Mouse (Mus musculus): ENCODE results near the gene Hhip. TPM values are rescaled to one million over a fixed set of nuclear protein-coding genes. Genes with fewer than 3 reads are reported as not detected.

Hhip gene
- 24.6 and 26.7 TPM in 2 replicates for polyA plus RNA-seq (2014; fragmentation: Nextera tagmentation; extraction: Ambion mirVana)

- H3K27ac ChIP-seq (ENCODE audit: low read length) = peak within 1 kb of the TSS; percentile 66; the same call in 1 of the 2 replicates
- peak; percentile 71 for ATAC-seq (ENCODE audit: insufficient number of reproducible peaks, insufficient read depth, low FRiP score, low read depth)
- peaks cover 13% of the 10 kb centered on the region; the same call in 1 of the 2 replicates for H3K4me1 ChIP-seq (ENCODE audit: control insufficient read depth, insufficient read depth, low read length)
- H3K27me3 ChIP-seq (ENCODE audit: control insufficient read depth, insufficient read depth, low read length) = 0 out of 2 replicates have a peak, but pooled peaks cover 3% of the 10 kb centered on the region
- H3K36me3 ChIP-seq (ENCODE audit: control insufficient read depth, insufficient read depth, low read length) = no peaks in the 10 kb centered on the region
- H3K9me3 ChIP-seq (ENCODE audit: control insufficient read depth, low read depth, low read length) = no peaks in the 10 kb centered on the region
- peak within 1 kb of the TSS; percentile 82 for H3K4me2 ChIP-seq (replicated peaks; ENCODE audit: low read depth, low read length)
- H3K9ac ChIP-seq (replicated peaks; ENCODE audit: low read depth, low read length) = peak within 1 kb of the TSS; percentile 46
- peak within 1 kb of the TSS; percentile 54 for H3K4me3 ChIP-seq (ENCODE audit: low read depth, low read length)
- whole genome bisulfite sequencing = under 1% methylated on average over 36 of the region's 56 CpGs
These were observed at the start of gene Hhip for GRCm38 (mm10) chr8:80057198-80058174. Gene Hhip, minus strand, starts transcription at chr8:80058006.

- Histone ChIP-seq H3K4me3 (ENCODE audit: low read depth, low read length) (no peak overlapping the region), H3K4me2 (replicated peaks; ENCODE audit: low read depth, low read length) (no peak overlapping the region), H3K27ac (ENCODE audit: low read length) (no peak overlapping the region), H3K27me3 (ENCODE audit: control insufficient read depth, insufficient read depth, low read length) (no peaks in the 10 kb centered on the region), H3K9ac (replicated peaks; ENCODE audit: low read depth, low read length) (no peak overlapping the region), H3K36me3 (ENCODE audit: control insufficient read depth, insufficient read depth, low read length) (no peaks in the 10 kb centered on the region), H3K4me1 (ENCODE audit: control insufficient read depth, insufficient read depth, low read length) (no peaks in the 10 kb centered on the region), H3K9me3 (ENCODE audit: control insufficient read depth, low read depth, low read length) (no peaks in the 10 kb centered on the region)
- 86% methylated on average over 2 of the region's 2 CpGs for WGBS
- no peak for ATAC-seq (ENCODE audit: insufficient number of reproducible peaks, insufficient read depth, low FRiP score, low read depth)
These were observed 29.2 kb upstream of the Hhip start for GRCm38 (mm10) chr8:80087021-80087420.

- Histone ChIP-seq H3K4me3 (ENCODE audit: low read depth, low read length) (peak overlapping the region; percentile 54), H3K27ac (ENCODE audit: low read length) (peak overlapping the region; percentile 66; the same call in 1 of the 2 replicates), H3K9me3 (ENCODE audit: control insufficient read depth, low read depth, low read length) (no peaks in the 10 kb centered on the region), H3K4me1 (ENCODE audit: control insufficient read depth, insufficient read depth, low read length) (peaks cover 13% of the 10 kb centered on the region; the same call in 1 of the 2 replicates), H3K9ac (replicated peaks; ENCODE audit: low read depth, low read length) (no peak overlapping the region), H3K4me2 (replicated peaks; ENCODE audit: low read depth, low read length) (peak overlapping the region; percentile 82), H3K27me3 (ENCODE audit: control insufficient read depth, insufficient read depth, low read length) (0 out of 2 replicates have a peak, but pooled peaks cover 3% of the 10 kb centered on the region), H3K36me3 (ENCODE audit: control insufficient read depth, insufficient read depth, low read length) (no peaks in the 10 kb centered on the region)
- peak; percentile 46; the same call in 1 of the 2 replicates for ATAC-seq (ENCODE audit: insufficient number of reproducible peaks, insufficient read depth, low FRiP score, low read depth)
- 3% methylated on average over 10 of the region's 12 CpGs for WGBS
These were observed 387 bp upstream of the Hhip start for GRCm38 (mm10) chr8:80058193-80058592.

- WGBS = 9% methylated on average over 13 of the region's 13 CpGs
- H3K36me3 ChIP-seq (ENCODE audit: control insufficient read depth, insufficient read depth, low read length) = no peaks in the 10 kb centered on the region
- H3K9me3 ChIP-seq (ENCODE audit: control insufficient read depth, low read depth, low read length) = no peaks in the 10 kb centered on the region
- H3K4me2 ChIP-seq (replicated peaks; ENCODE audit: low read depth, low read length) = peak overlapping the region; percentile 82
- peak overlapping the region; percentile 46 for H3K9ac ChIP-seq (replicated peaks; ENCODE audit: low read depth, low read length)
- no peak overlapping the region for H3K27ac ChIP-seq (ENCODE audit: low read length)
- H3K4me1 ChIP-seq (ENCODE audit: control insufficient read depth, insufficient read depth, low read length) = peaks cover 13% of the 10 kb centered on the region; the same call in 1 of the 2 replicates
- H3K27me3 ChIP-seq (ENCODE audit: control insufficient read depth, insufficient read depth, low read length) = 0 out of 2 replicates have a peak, but pooled peaks cover 3% of the 10 kb centered on the region
- H3K4me3 ChIP-seq (ENCODE audit: low read depth, low read length) = peak overlapping the region; percentile 54
- no peak for ATAC-seq (ENCODE audit: insufficient number of reproducible peaks, insufficient read depth, low FRiP score, low read depth)
These were observed 1.3 kb downstream of the Hhip start for GRCm38 (mm10) chr8:80056331-80057070.

- H3K27ac ChIP-seq (ENCODE audit: low read length) = no peak overlapping the region
- H3K9ac ChIP-seq (replicated peaks; ENCODE audit: low read depth, low read length) = 0 out of 2 replicates have a peak overlapping the region, but pooled peaks have one; percentile 18
- WGBS = 9% methylated on average over 10 of the region's 10 CpGs
- ATAC-seq (ENCODE audit: insufficient number of reproducible peaks, insufficient read depth, low FRiP score, low read depth) = no peak
- H3K4me3 ChIP-seq (ENCODE audit: low read depth, low read length) = peak overlapping the region; percentile 54
- H3K4me1 ChIP-seq (ENCODE audit: control insufficient read depth, insufficient read depth, low read length) = peaks cover 13% of the 10 kb centered on the region; the same call in 1 of the 2 replicates
- H3K9me3 ChIP-seq (ENCODE audit: control insufficient read depth, low read depth, low read length) = no peaks in the 10 kb centered on the region
- H3K27me3 ChIP-seq (ENCODE audit: control insufficient read depth, insufficient read depth, low read length) = 0 out of 2 replicates have a peak, but pooled peaks cover 3% of the 10 kb centered on the region
- no peaks in the 10 kb centered on the region for H3K36me3 ChIP-seq (ENCODE audit: control insufficient read depth, insufficient read depth, low read length)
- peak overlapping the region; percentile 82 for H3K4me2 ChIP-seq (replicated peaks; ENCODE audit: low read depth, low read length)
These were observed 2.0 kb downstream of the Hhip start for GRCm38 (mm10) chr8:80055777-80056176.

GRCm38 (mm10) chr8:80055094-80055493 is 2.7 kb downstream of the Hhip start:
- 16% methylated on average over 6 of the region's 6 CpGs for WGBS
- Histone ChIP-seq H3K4me3 (ENCODE audit: low read depth, low read length) (peak overlapping the region; percentile 54), H3K27ac (ENCODE audit: low read length) (no peak overlapping the region)

GRCm38 (mm10) chr8:80054216-80054615 is 3.6 kb downstream of the Hhip start:
- 26% methylated on average over 4 of the region's 4 CpGs for WGBS
- Histone ChIP-seq H3K9me3 (ENCODE audit: control insufficient read depth, low read depth, low read length) (no peaks in the 10 kb centered on the region), H3K4me3 (ENCODE audit: low read depth, low read length) (0 out of 2 replicates have a peak overlapping the region, but pooled peaks have one; percentile 54), H3K27ac (ENCODE audit: low read length) (no peak overlapping the region), H3K4me1 (ENCODE audit: control insufficient read depth, insufficient read depth, low read length) (peaks cover 13% of the 10 kb centered on the region; the same call in 1 of the 2 replicates), H3K4me2 (replicated peaks; ENCODE audit: low read depth, low read length) (peak overlapping the region; percentile 82), H3K9ac (replicated peaks; ENCODE audit: low read depth, low read length) (no peak overlapping the region), H3K27me3 (ENCODE audit: control insufficient read depth, insufficient read depth, low read length) (0 out of 2 replicates have a peak, but pooled peaks cover 3% of the 10 kb centered on the region), H3K36me3 (ENCODE audit: control insufficient read depth, insufficient read depth, low read length) (no peaks in the 10 kb centered on the region)
- ATAC-seq (ENCODE audit: insufficient number of reproducible peaks, insufficient read depth, low FRiP score, low read depth) = no peak

More at GRCm38 (mm10) chr8:80055094-80055493, 2.7 kb downstream of the Hhip start:
- Histone ChIP-seq H3K4me2 (replicated peaks; ENCODE audit: low read depth, low read length) (peak overlapping the region; percentile 82), H3K27me3 (ENCODE audit: control insufficient read depth, insufficient read depth, low read length) (0 out of 2 replicates have a peak, but pooled peaks cover 3% of the 10 kb centered on the region), H3K4me1 (ENCODE audit: control insufficient read depth, insufficient read depth, low read length) (peaks cover 13% of the 10 kb centered on the region; the same call in 1 of the 2 replicates), H3K9me3 (ENCODE audit: control insufficient read depth, low read depth, low read length) (no peaks in the 10 kb centered on the region), H3K36me3 (ENCODE audit: control insufficient read depth, insufficient read depth, low read length) (no peaks in the 10 kb centered on the region), H3K9ac (replicated peaks; ENCODE audit: low read depth, low read length) (no peak overlapping the region)
- no peak for ATAC-seq (ENCODE audit: insufficient number of reproducible peaks, insufficient read depth, low FRiP score, low read depth)

GRCm38 (mm10) chr8:80052838-80053237 is 5.0 kb downstream of the Hhip start:
- 23% methylated on average over 1 of the region's 1 CpGs for WGBS
- H3K4me3 ChIP-seq (ENCODE audit: low read depth, low read length) = no peak overlapping the region
- H3K4me1 ChIP-seq (ENCODE audit: control insufficient read depth, insufficient read depth, low read length) = peaks cover 13% of the 10 kb centered on the region; the same call in 1 of the 2 replicates
- no peak overlapping the region for H3K27ac ChIP-seq (ENCODE audit: low read length)
- no peaks in the 10 kb centered on the region for H3K9me3 ChIP-seq (ENCODE audit: control insufficient read depth, low read depth, low read length)
- no peak overlapping the region for H3K9ac ChIP-seq (replicated peaks; ENCODE audit: low read depth, low read length)
- H3K27me3 ChIP-seq (ENCODE audit: control insufficient read depth, insufficient read depth, low read length) = 0 out of 2 replicates have a peak, but pooled peaks cover 3% of the 10 kb centered on the region
- H3K4me2 ChIP-seq (replicated peaks; ENCODE audit: low read depth, low read length) = no peak overlapping the region
- ATAC-seq (ENCODE audit: insufficient number of reproducible peaks, insufficient read depth, low FRiP score, low read depth) = no peak
- no peaks in the 10 kb centered on the region for H3K36me3 ChIP-seq (ENCODE audit: control insufficient read depth, insufficient read depth, low read length)
